Mouse (Mus musculus) gastrocnemius, postnatal 36 days (tissue): ENCODE results near the gene Dip2b. TPM values are rescaled to one million over a fixed set of nuclear protein-coding genes. Genes with fewer than 3 reads are reported as not detected.

Experiments used
- DNase-seq, 2 experiments: peaks; one replicate each; pipeline ENCODE4 v3.0.0; 2022
- intact Hi-C: fragments of 180-260 bp; cut with DNase I; formaldehyde crosslinking; loops from one replicate; pipeline ENCODE4 v1.15.1; 2025
- total RNA-seq, 2 experiments: library from RNA; stranded (reverse); gene quantifications; 2 replicates each; pipeline ENCODE4 v1.2.3; 2021

Dip2b gene
- total RNA-seq, 2 experiments from 2014 or later, result 6.2 to 7.3 TPM

GRCm38 (mm10) chr15:100049496-100050087 lies 11.1 kb downstream of the Dip2b start:
- intact Hi-C loops, result no loop called here
- DNase-seq, result no peak

- intact Hi-C loops, result no loop called here
- DNase-seq, result no peak
Observed at GRCm38 (mm10) chr15:100050940-100051339, 12.5 kb downstream of the Dip2b start.

- DNase-seq, result no peak
- intact Hi-C loops, result no loop called here
Observed at GRCm38 (mm10) chr15:100052726-100053125, 14.3 kb downstream of the Dip2b start.

- intact Hi-C loops, result no loop called here
Observed at GRCm38 (mm10) chr15:100056397-100056908, 18.0 kb downstream of the Dip2b start.

DNA sequence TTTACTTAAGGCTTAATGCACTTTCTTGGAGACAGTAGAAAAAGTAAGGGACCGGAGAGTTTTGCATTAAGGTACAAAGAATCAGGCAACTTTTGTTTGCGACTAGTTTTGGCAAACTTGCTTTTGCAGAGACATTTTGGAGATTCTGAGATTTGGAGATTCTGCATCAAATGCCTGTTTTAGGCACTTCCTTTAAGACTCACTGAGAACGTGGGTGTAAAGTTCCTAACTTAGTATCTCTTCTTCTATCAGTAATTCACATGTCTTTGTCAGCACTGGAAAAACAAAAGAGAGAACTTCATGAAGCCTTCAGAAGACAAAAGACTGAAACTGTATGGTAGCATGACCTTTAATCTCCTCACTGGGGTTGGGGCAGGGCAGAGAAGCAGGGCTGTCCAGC lies 19.2 kb downstream of the Dip2b start:
- no peak for DNase-seq
- intact Hi-C loops, result no loop called here

More at GRCm38 (mm10) chr15:100056397-100056908, 18.0 kb downstream of the Dip2b start:
- no peak for DNase-seq

DNA sequence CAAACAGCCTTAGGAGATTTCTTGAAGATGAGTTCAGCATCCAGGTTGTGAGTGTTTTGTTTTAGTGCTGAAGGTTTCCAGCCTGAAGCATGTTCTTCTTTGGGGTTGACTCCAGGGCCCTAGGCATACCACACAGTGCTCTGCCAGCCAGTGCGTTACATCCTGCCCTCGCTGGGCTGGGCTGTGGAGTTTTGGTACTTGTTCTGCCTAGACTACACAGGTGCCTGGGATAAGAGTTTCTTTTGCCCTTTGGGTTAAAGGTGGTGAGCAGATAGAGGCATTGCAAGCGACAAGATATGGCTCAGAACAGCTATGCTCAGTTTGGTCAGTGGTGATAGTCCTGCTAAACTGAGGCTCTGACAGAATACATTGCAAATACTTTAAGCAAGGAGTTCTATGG lies 19.7 kb downstream of the Dip2b start:
- intact Hi-C loops, result no loop called here
- no peak for DNase-seq

- intact Hi-C loops, result no loop called here
- DNase-seq, result no peak
Observed at GRCm38 (mm10) chr15:100058912-100059311, 20.4 kb downstream of the Dip2b start.

- no peak for DNase-seq
- intact Hi-C loops, result no loop called here
Observed at GRCm38 (mm10) chr15:100059626-100060311, 21.3 kb downstream of the Dip2b start.

GRCm38 (mm10) chr15:100060513-100061140 lies 22.2 kb downstream of the Dip2b start:
- intact Hi-C loops, result no loop called here
- DNase-seq, result no peak

DNA sequence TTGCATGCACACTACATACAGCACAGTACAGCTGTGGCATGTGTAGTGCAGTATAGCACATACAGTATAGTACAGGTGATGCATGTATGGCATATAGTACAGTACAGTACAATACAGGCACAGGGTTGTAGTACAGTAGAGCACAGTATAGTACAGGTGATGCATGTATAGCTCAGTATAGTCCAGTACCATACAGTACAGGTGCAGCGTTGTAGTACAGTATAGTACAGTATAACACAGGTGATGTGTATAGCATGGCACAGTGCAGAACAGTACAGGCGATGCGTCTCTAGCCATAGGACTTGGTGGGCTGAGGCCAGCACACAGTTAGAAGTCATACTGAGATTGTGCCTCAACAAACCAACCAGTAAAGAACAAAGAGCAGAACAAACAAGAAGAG lies 22.9 kb downstream of the Dip2b start:
- DNase-seq, result no peak
- intact Hi-C loops, result no loop called here

GRCm38 (mm10) chr15:100063229-100063773 lies 24.8 kb downstream of the Dip2b start:
- no peak for DNase-seq
- intact Hi-C loops, result no loop called here

- DNase-seq, result no peak
- intact Hi-C loops, result no loop called here
Observed at GRCm38 (mm10) chr15:100066702-100067101, 28.2 kb downstream of the Dip2b start.

GRCm38 (mm10) chr15:100069101-100069500 lies 30.6 kb downstream of the Dip2b start:
- intact Hi-C loops, result no loop called here
- no peak for DNase-seq

DNA sequence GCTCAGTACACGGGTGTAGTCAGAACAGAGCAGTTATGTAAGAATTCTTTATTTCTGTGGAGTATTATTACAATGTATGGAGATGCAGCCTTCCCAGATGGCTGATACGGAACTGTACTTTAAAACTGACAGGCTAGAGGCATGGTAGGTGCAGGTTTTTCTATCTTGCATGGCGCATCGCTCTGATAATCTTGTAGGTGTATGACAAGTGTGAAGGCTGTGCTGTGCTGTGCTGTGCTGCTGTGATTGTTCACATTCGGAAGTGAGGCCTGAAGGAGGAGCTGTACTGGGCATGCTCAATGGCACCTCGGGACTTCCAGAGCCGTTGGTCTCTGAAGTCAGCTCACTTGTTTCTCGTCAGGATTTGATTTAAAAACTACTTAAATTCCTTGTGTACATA lies 31.6 kb downstream of the Dip2b start:
- DNase-seq, result no peak
- intact Hi-C loops, result no loop called here

DNA sequence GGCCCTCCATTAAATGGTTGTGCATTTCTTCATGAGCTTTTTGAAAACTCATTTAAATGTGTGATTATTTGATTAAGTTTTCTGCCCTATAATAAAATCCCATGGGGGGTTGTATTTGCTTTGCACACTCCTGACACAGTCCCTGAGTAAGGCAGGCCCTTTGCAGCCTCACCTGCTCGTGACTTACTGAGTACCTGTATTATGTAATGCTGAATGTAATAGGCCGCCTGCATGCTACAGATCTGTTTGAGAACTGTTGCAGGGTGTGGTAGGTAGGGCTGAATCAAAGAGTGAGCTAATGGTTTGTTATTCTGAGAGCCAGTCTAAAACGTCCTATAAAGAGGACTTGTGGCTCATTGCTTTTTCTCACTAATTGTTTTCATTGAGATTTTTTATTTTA lies 33.4 kb downstream of the Dip2b start:
- intact Hi-C loops, result no loop called here
- no peak for DNase-seq

GRCm38 (mm10) chr15:100073696-100074453 lies 35.4 kb downstream of the Dip2b start:
- intact Hi-C loops, result no loop called here

GRCm38 (mm10) chr15:100074754-100075153 lies 36.3 kb downstream of the Dip2b start:
- intact Hi-C loops, result no loop called here

More at GRCm38 (mm10) chr15:100073696-100074453, 35.4 kb downstream of the Dip2b start:
- DNase-seq, result no peak

GRCm38 (mm10) chr15:100076362-100076761 lies 37.9 kb downstream of the Dip2b start:
- intact Hi-C loops, result no loop called here
- DNase-seq, result no peak

More at GRCm38 (mm10) chr15:100074754-100075153, 36.3 kb downstream of the Dip2b start:
- no peak for DNase-seq

- intact Hi-C loops, result no loop called here
Observed at GRCm38 (mm10) chr15:100080833-100081477, 42.5 kb downstream of the Dip2b start.

GRCm38 (mm10) chr15:100081478-100081998 lies 43.1 kb downstream of the Dip2b start:
- DNase-seq, result no peak
- intact Hi-C loops, result no loop called here

More at GRCm38 (mm10) chr15:100080833-100081477, 42.5 kb downstream of the Dip2b start:
- no peak for DNase-seq
